Mouse (Mus musculus) heart, postnatal 25 days (tissue): ENCODE measurements around the gene Rmdn2. TPM values are rescaled to one million over a fixed set of nuclear protein-coding genes. Genes with fewer than 3 reads are reported as not detected.
A peak's percentile ranks its signal among the peaks of the same experiment; 100 is the strongest.

Source experiments
- DNase-seq: peaks from one replicate; pipeline ENCODE4 v3.0.0; 2022; ENCODE audit warnings: low spot score
- intact Hi-C: fragments of 180-260 bp; cut with DNase I; formaldehyde crosslinking; loops from one replicate; pipeline ENCODE4 v1.15.1; 2025
- total RNA-seq, 2 experiments: library from RNA; stranded (reverse); gene quantifications; 2 replicates each; pipeline ENCODE4 v1.2.3; 2021

Rmdn2 gene
- total RNA-seq, 2 experiments from 2014 or later, result 11.6 to 12.0 TPM

GRCm38 (mm10) chr17:79614691-79615588 is 3.3 kb downstream of the Rmdn2 start:
- intact Hi-C loops, result no loop called here

GRCm38 (mm10) chr17:79615897-79616296 is 4.2 kb downstream of the Rmdn2 start:
- intact Hi-C loops, result no loop called here
- DNase-seq, result no peak

More at GRCm38 (mm10) chr17:79614691-79615588, 3.3 kb downstream of the Rmdn2 start:
- peak; percentile 50 for DNase-seq

GRCm38 (mm10) chr17:79616621-79617020 is 5.0 kb downstream of the Rmdn2 start:
- intact Hi-C loops, result no loop called here
- no peak for DNase-seq

- intact Hi-C loops, result no loop called here
- no peak for DNase-seq
Measured at GRCm38 (mm10) chr17:79618455-79618854, 6.8 kb downstream of the Rmdn2 start.

GRCm38 (mm10) chr17:79618984-79619383 is 7.3 kb downstream of the Rmdn2 start:
- DNase-seq, result no peak
- intact Hi-C loops, result no loop called here

GRCm38 (mm10) chr17:79622050-79622449 is 10.4 kb downstream of the Rmdn2 start:
- no peak for DNase-seq
- intact Hi-C loops, result no loop called here

GRCm38 (mm10) chr17:79622574-79622973 is 10.9 kb downstream of the Rmdn2 start:
- no peak for DNase-seq
- intact Hi-C loops, result no loop called here

- intact Hi-C loops, result no loop called here
- DNase-seq, result no peak
Measured at GRCm38 (mm10) chr17:79623841-79624240, 12.2 kb downstream of the Rmdn2 start.

GRCm38 (mm10) chr17:79626241-79626816 is 14.7 kb downstream of the Rmdn2 start:
- DNase-seq, result no peak
- intact Hi-C loops, result no loop called here

- no peak for DNase-seq
- intact Hi-C loops, result no loop called here
Measured at GRCm38 (mm10) chr17:79649893-79650292, 38.2 kb downstream of the Rmdn2 start.

GRCm38 (mm10) chr17:79650297-79650696 is 38.6 kb downstream of the Rmdn2 start:
- no peak for DNase-seq
- intact Hi-C loops, result no loop called here

- DNase-seq, result no peak
- intact Hi-C loops, result no loop called here
Measured at GRCm38 (mm10) chr17:79653171-79653570, 41.5 kb downstream of the Rmdn2 start.

- intact Hi-C loops, result no loop called here
- no peak for DNase-seq
Measured at GRCm38 (mm10) chr17:79654187-79654586, 42.5 kb downstream of the Rmdn2 start.

- DNase-seq, result no peak
- intact Hi-C loops, result no loop called here
Measured at GRCm38 (mm10) chr17:79657785-79658184, 46.1 kb downstream of the Rmdn2 start.

GRCm38 (mm10) chr17:79658452-79658851 is 46.8 kb downstream of the Rmdn2 start:
- no peak for DNase-seq
- intact Hi-C loops, result no loop called here

GRCm38 (mm10) chr17:79658863-79659262 is 47.2 kb downstream of the Rmdn2 start:
- intact Hi-C loops, result no loop called here

GRCm38 (mm10) chr17:79661387-79661786 is 49.7 kb downstream of the Rmdn2 start:
- DNase-seq, result no peak
- intact Hi-C loops, result loop anchor here (1.0 to 10.0 kb wide), 3 partner anchors 53 to 343 kb away; partner anchors contain the start of gene Cyp1b1

More at GRCm38 (mm10) chr17:79658863-79659262, 47.2 kb downstream of the Rmdn2 start:
- DNase-seq, result no peak

GRCm38 (mm10) chr17:79661848-79662247 is 50.2 kb downstream of the Rmdn2 start:
- DNase-seq, result no peak
- intact Hi-C loops, result loop anchor here (1.0 to 10.0 kb wide), 3 partner anchors 53 to 343 kb away; partner anchors contain the start of gene Cyp1b1

- no peak for DNase-seq
- intact Hi-C loops, result loop anchor here (10.0 kb wide), 1 partner anchor 341 kb away; no protein-coding TSS in a partner anchor
Measured at GRCm38 (mm10) chr17:79663393-79664105, 51.9 kb downstream of the Rmdn2 start.

GRCm38 (mm10) chr17:79664106-79664417 is 52.4 kb downstream of the Rmdn2 start:
- intact Hi-C loops, result loop anchor here (10.0 kb wide), 1 partner anchor 341 kb away; no protein-coding TSS in a partner anchor
- DNase-seq, result no peak
